Mouse (Mus musculus) urinary bladder, postnatal 36 days (tissue): ENCODE data around the gene Sh2d4b.
A peak's percentile ranks its signal among the peaks of the same experiment; 100 is the strongest.

Source experiments
- DNase-seq, 2 experiments: peaks; one replicate each; pipeline ENCODE4 v3.0.0; 2022; ENCODE audit warnings: low spot score in 2 of 2, mixed read lengths in 1 of 2

Gene Sh2d4b

GRCm38 (mm10) chr14:40893196-40893595 is at the start of gene Sh2d4b:
Sh2d4b (minus strand) TSS chr14:40893266.
- no peak for DNase-seq

DNA sequence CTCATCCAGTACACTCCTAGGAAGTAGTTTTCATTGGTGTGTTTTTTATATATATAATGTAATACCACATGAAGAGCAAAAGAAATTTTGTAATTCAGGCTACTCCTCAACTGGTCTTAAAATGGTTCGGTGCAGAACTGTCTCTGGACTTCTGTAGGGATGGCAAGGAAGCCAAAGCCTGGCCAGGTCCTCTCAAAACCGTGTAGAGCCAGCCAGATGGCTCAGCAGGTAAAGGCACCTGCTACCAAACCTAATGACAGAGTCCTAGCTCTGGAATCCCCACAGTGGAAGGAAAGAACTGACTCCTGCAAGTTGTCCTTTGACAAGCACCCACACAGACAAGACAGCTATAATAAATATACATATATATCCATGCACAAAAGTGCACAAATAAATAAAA is 49.4 kb upstream of the Sh2d4b start:
- no peak for DNase-seq

DNA sequence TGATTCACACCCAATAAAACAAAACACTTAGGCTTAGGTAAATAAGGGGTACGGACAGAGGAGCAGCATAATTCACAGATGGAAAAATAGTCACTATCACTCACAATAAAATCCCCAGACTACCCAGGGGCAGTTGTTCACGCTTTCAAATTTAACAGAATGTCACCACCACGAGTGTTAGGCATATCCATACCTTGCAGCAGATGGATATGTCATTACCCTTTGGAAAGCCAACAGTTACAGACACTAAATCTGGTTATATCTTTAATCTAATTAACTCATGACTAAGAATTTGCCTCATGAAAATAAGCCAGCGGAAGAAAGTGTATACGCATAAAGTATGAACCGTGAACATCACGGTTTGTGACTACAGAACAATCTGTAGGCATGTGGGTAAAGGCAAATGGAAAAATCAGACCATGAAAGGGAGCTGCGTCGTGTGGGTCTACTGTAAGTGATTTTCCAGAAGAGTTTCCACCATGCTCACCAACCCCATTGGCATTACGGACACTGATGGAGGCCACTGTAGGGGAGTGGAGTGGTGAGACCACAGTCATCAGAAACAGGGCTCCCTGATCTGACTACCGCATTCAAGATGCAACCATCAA is 45.4 kb upstream of the Sh2d4b start:
- DNase-seq, result no peak

- no peak for DNase-seq
Observed at GRCm38 (mm10) chr14:40937052-40937451, 44.0 kb upstream of the Sh2d4b start.

GRCm38 (mm10) chr14:40935481-40935880 is 42.4 kb upstream of the Sh2d4b start:
- DNase-seq, result no peak

- no peak for DNase-seq
Observed at GRCm38 (mm10) chr14:40935054-40935453, 42.0 kb upstream of the Sh2d4b start.

- no peak for DNase-seq
Observed at GRCm38 (mm10) chr14:40933328-40933727, 40.3 kb upstream of the Sh2d4b start.

GRCm38 (mm10) chr14:40932225-40932624 is 39.2 kb upstream of the Sh2d4b start:
- no peak for DNase-seq

- DNase-seq, result no peak
Observed at GRCm38 (mm10) chr14:40931115-40931829, 38.2 kb upstream of the Sh2d4b start.

- no peak for DNase-seq
Observed at GRCm38 (mm10) chr14:40929943-40930342, 36.9 kb upstream of the Sh2d4b start.

DNA sequence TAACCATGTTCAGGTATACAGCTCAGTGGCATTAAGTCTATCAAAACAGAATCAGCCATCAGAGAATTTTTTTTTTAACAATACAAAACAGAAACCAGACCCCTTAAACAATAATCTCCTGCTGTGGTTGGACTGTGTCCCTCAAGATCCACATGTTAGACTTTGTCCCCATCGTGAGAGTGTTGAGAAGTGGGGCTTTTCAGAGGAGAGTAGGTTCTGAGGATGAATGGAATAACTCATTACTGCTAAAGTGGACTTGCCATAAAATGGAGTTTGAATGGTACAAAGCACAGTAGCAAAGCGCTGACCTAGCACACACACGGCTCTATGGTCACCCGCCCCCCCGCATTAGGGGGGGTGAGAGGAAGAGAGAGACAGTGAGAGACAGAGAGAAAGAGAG is 35.8 kb upstream of the Sh2d4b start:
- no peak for DNase-seq

DNA sequence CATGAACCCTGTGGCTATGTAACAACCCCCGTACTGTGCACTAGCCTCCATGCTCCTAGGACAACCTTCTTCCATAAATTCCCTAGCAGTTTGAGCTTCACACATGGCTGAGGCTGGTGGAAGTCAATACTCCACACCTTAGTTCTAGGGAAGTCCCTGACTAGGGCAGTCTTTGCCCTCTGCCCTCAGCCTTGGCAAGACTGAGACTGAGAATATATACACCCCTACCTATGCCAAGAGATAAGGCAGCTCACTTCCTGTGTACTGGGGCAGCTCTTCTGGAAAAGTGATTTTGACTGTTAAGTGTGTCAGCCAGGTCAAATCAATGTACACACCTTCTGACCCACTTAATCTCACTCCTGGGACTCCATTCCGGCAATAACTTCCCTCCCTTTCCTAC is 34.0 kb upstream of the Sh2d4b start:
- no peak for DNase-seq

DNA sequence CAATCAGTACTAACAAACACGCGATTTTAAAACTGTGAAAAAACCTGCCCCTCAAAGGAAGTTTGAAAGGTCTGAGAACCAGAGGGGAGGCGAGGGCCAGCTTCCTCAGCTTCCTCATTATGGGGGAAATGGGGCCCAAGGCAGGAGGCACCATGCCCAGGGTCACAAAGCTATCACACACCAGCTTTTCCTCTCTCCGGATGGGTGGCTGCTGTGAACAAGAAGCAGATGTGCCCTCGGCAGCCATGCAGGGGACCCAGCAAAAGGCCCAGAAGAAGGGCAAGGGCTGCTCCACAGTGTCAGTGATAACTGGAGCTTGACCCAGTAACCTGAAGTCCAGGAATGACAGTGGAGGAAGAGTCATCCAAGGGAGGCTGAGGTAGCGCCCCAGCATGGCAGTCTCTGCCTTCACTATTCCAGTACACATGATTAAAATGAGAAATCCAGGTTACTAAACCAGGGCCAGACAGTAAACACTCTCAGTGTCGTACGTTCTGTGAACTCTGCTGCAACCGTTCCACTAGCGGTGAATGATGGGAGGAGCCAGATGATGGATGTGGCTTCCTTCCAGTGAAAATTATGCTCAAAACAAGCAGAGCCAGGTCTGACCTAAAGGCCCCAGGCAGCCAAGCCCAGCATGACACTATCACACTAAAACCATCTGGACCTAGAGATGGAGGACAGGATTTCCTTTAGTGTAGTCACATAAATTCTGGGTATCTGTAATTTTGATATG is 31.5 kb upstream of the Sh2d4b start:
- no peak for DNase-seq

DNA sequence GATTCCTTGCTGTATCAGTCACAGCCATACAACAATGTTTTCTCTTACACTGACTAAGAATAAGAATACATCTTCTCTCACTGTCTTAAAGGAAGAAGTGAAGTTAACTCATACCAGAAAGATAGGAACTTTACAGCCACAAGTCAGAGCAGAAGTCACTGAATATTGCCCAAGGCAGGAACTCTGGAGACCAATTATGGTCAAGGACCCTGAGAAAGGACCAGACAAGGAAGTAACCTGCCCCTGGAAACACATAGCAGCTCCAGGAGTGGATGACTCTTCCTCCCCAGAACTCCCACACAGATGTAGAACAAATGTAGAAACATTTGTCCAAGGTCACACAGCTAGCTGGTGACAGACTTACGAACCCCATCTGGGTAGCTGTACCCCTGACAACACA is 28.2 kb upstream of the Sh2d4b start:
- DNase-seq, result no peak

DNA sequence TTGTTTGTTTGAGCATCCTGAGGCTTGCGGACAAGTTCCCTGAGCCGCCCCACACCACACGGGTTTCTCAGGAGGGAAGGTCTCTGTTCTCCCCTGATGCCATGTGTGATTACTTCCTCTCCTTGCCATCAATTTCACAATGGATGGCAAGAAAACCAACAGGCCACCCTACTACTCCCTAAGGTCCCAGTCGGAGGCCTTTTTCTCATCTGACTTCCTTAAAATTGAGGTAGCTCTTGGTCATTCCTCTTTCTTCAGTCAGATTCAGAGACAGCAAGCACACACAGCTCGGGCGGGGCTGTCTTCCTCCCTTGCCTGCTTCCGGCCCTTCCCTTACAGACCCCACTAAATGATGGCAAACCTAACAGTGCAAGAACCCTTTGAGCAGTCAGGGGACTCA is 26.5 kb upstream of the Sh2d4b start:
- DNase-seq, result no peak

- no peak for DNase-seq
Observed at GRCm38 (mm10) chr14:40918477-40918876, 25.4 kb upstream of the Sh2d4b start.

DNA sequence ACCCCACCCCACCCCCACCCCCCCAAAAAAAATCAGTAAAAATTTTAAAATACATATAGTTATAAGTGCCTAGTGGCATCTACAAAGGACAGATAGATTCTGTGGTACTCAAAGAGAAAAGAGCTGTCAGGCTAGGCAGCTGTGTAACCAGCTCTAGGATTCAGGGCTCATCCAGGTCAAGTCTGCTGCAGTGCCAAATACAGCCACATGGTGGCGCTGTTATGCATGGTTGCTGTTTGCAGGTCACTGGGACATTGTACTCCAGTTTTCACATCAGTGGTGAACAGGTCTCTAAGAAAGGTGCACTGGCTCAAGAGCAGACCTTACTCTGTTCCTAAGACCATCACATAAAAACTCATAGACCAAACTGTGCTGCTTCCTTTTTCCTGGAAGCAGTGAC is 24.6 kb upstream of the Sh2d4b start:
- peak; percentile 89 to 93 for DNase-seq

DNA sequence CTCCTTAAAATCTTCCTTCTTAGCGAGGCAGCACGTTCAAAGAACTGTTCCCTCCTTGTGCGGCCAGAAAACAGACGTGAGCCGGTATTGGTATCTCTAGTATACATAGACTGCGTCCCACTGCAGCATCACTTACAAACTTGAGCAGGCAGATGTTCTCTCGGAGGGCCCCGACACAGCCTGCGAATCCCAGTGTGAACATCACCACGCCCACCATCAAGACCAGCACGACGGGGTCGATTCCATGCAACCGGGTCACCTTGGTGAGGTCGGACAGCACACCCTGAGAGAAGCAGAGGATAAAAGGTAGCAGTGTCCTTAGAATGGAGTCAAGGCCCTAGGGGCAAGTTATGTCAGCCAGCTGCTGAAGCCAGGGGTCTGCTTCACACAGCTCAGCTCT is 23.6 kb upstream of the Sh2d4b start:
- no peak for DNase-seq

- no peak for DNase-seq
Observed at GRCm38 (mm10) chr14:40915838-40916237, 22.8 kb upstream of the Sh2d4b start.

DNA sequence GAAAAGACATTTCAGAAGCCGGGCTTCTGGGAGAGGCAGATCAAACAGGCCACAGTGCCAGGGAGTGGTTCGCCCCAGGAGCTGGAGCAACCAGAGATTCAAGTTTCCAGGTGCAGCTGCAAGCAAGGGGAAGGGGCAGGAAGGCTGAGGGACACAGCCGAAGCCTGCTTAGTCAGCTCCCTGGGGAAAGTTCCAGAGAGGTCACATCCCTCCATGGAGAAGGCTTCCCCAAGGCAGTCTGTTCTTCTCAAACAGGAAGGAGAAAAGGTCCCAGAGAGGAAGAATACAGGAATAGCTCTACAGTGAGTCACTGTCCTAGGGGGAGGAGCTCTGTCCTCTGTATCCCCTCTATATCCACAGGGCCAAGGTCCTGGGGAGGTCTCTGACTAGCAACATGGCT is 21.6 kb upstream of the Sh2d4b start:
- DNase-seq, result no peak

DNA sequence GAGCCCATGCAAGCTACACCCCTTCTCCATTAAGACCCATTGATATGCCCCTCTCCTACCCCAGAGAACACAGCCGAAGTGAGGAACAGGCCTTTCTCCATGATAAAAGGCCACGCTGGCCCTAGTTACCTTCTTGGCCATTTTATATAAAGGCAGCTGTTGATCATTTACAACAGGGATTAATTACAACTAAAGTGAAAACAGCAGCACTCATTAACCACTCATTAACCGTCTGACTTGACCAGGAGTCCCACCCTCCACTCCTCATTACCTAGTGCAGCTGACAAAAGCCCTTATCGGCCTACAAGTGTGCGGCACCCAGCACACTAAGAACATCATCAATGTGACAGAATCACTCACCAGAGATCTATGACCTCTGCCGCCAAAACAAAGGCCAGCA is 20.6 kb upstream of the Sh2d4b start:
- no peak for DNase-seq

DNA sequence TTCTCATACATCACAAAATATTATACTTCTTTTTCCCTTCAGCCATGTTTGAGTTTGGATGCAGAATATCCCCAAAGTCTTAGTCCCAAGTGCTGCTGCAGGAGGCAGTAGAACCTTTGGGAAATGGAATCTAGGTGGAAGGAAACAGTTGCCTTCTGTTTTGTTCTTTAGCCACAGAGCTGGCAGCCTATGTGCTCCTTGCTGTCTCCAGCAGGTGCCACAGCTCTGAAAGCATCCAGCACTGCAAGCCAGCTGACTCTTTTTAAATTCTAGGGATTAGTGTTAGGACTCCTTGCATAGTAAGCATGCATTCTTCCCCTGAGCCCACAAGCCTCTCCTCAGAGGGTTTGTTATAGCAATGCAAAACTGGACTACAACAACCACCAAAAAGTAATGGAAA is 18.5 kb upstream of the Sh2d4b start:
- DNase-seq, result no peak

DNA sequence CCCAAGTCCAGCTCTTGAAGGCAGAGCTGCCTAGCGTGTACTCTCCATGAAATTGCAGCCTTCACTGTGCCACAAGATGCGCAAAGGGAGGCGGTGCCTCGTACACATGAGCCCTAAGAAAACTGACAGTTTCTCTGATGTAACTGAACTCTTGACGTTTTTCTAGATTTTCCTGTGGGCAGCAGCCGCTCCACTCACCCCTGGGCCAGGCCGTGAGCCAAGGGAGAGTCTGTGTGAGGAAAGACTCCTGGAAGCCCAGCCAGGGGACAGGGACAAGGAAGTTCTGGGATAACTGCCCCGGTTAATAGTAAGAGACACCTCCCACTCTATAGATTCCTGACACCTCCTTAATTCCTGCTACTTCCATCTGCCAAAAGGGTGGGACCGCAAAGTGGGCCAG is 15.7 kb upstream of the Sh2d4b start:
- DNase-seq, result no peak
